Mouse (Mus musculus) embryonic facial prominence, embryonic 13.5 days (tissue): ENCODE data around the gene Gamt. TPM values are rescaled to one million over a fixed set of nuclear protein-coding genes. Genes with fewer than 3 reads are reported as not detected.

Experiments
- ATAC-seq: fragments of 200-750 bp; cut with Nextera tagmentation; 2 replicates; pipeline ENCODE4 v1.8.0; 2017; ENCODE audit warnings: low read depth; ENCODE audit not compliant: insufficient number of reproducible peaks, insufficient read depth, low FRiP score, low TSS enrichment
- H3K27ac ChIP-seq: fragments of 300-500 bp; sonication (generic); 2 replicates; pipeline ENCODE4 v1.5.1; 2015; ENCODE audit warnings: moderate library complexity, mild to moderate bottlenecking, inconsistent platforms
- H3K27me3 ChIP-seq: fragments of 300-500 bp; sonication (generic); 2 replicates; pipeline ENCODE4 v1.6.1; 2015; ENCODE audit warnings: mild to moderate bottlenecking, inconsistent platforms
- H3K36me3 ChIP-seq: fragments of 300-500 bp; sonication (generic); 2 replicates; pipeline ENCODE4 v1.6.1; 2015; ENCODE audit warnings: mild to moderate bottlenecking, inconsistent platforms
- H3K4me1 ChIP-seq: fragments of 300-500 bp; sonication (generic); 2 replicates; pipeline ENCODE4 v1.6.1; 2015; ENCODE audit warnings: inconsistent platforms
- H3K4me2 ChIP-seq: fragments of 300-500 bp; sonication (generic); 2 replicates; pipeline ENCODE4 v1.6.1; 2015; ENCODE audit warnings: moderate library complexity, mild to moderate bottlenecking, inconsistent platforms
- H3K4me3 ChIP-seq: fragments of 300-500 bp; sonication (generic); 2 replicates; pipeline ENCODE4 v1.5.1; 2015; ENCODE audit warnings: mild to moderate bottlenecking, inconsistent platforms
- H3K9ac ChIP-seq: fragments of 300-500 bp; sonication (generic); 2 replicates; pipeline ENCODE4 v1.6.1; 2015; ENCODE audit warnings: mild to moderate bottlenecking, inconsistent platforms
- H3K9me3 ChIP-seq: fragments of 300-500 bp; sonication (generic); 2 replicates; pipeline ENCODE4 v1.6.1; 2016; ENCODE audit warnings: inconsistent platforms
- WGBS: fragments of 180-500 bp; shearing (Covaris S2); methylation state at CpG from one replicate; pipeline ENCODE4 v1.1.7; 2015; ENCODE audit warnings: mixed read lengths; 5-methylcytosine and 5-hydroxymethylcytosine counted together
- polyA plus RNA-seq: library from polyadenylated mRNA; unstranded; fragments of >200 nt; fragmentation: Nextera tagmentation; extraction: Ambion mirVana; gene quantifications from 2 replicates; pipeline ENCODE4 v1.2.1, GENCODE M21; 2015

The Gamt gene
- polyA plus RNA-seq, 1 experiment from 2014 or later, result 27.2 TPM

DNA sequence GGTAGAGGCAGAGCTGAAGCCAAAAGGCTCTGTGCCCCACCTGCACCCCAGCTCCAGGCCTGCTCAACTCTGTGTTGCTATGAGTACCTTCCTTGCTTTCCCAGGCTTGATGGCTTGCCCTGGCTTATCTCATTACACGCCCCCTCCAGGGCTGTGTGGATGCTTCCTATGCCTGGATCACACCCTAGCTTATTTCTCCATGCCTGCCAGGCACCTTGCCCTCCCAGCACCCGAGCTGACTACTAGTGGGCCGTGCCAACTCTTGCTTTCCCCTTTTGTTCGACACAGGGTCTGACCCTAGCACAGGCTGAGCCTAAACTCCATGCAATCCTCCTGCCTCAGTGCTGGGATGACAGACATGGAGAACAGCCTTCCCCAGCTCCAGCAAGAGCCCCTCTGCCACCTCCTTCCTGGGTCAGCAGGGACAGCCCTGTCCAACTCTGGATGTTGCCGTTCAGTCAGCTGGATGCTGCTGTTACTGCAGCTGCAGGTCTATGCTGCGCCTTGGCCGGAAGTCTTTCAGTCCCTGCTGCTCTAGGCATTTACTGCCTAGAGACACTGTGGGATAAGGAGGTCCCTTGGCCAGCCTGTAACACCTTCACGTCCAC lies 36.8 kb upstream of the Gamt start:
- Histone ChIP-seq H3K36me3 (peaks cover 19% of the 10 kb centered on the region), H3K9me3 (no peaks in the 10 kb centered on the region), H3K27me3 (peaks cover 60% of the 10 kb centered on the region), H3K4me1 (peaks cover 49% of the 10 kb centered on the region), H3K27ac (no peak overlapping the region), H3K9ac (0 out of 2 replicates have a peak overlapping the region, but pooled peaks have one; percentile 2), H3K4me2 (no peak overlapping the region), H3K4me3 (no peak overlapping the region)
- no peak for ATAC-seq
- whole genome bisulfite sequencing, result 67% methylated on average over 8 of the region's 8 CpGs

DNA sequence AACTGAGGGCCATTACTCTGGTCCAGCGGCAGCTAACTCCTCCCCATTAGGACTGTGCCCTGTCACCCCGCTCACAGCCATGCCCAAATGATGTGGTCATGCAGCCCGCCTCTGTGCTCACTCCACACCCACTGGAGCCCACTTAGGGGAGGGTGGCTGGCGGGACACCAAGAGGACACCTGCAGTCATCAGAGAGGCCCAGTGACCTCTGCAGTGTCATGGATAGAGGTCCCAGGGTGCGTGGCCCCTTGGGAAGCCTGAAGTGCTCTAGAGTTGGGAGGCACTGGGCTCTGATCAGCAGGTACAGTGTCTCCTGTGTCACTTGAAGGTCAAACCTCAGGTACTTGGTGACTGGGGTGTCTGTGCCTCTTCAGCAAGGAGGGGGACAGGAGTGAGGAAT lies 36.0 kb upstream of the Gamt start:
- peaks cover 19% of the 10 kb centered on the region for H3K36me3 ChIP-seq
- WGBS, result 75% methylated on average over 5 of the region's 5 CpGs
- ATAC-seq, result no peak
- peak overlapping the region; percentile 76 for H3K9ac ChIP-seq
- no peak overlapping the region for H3K27ac ChIP-seq
- peaks cover 45% of the 10 kb centered on the region for H3K4me1 ChIP-seq
- peaks cover 52% of the 10 kb centered on the region for H3K27me3 ChIP-seq
- peak overlapping the region; percentile 79 for H3K4me2 ChIP-seq
- no peaks in the 10 kb centered on the region for H3K9me3 ChIP-seq
- peak overlapping the region; percentile 46; the same call in 1 of the 2 replicates for H3K4me3 ChIP-seq

DNA sequence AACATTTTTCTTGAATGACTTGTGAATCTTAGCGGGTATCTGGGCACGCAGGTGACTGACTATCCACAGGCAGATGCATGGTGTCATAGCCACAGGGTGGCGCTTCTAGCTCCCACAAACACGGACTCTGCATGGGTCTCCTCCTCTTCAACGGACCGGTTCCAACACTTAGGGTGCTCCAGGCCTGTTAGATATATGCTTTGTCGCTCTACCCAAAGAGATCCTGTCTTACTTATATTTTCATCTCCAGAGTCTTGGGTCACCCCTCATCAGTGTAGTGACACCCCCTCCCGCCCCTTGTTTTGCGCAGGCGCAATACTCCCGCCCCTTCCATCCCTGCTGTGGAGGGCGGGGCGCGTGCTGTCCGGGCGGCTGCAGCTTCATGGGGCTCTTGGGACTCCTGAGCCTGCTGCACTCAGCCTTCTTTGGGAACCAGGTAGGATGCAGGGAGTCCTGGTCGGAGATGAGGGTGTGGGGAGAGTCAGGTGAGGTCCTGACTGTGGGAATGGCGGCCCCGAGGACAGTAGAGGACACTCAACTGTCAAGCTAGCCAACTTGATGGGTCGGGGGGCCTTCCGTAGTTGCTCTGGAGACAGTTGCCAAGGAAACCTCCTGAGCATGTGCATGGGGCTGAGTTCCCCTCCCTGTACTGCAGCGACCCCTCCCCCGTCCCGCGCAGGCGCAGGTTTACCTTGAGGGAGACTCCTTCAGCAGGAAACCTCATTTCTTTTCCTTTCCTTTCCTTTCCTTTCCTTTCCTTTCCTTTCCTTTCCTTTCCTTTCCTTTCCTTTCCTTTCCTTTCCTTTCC lies 35.0 kb upstream of the Gamt start, which contains the start of gene Apc2:
Gene Apc2 (plus strand): TSS at position 360 of the 808 bp plus-strand sequence.
- H3K9me3 ChIP-seq, result no peaks in the 10 kb centered on the region
- peaks cover 19% of the 10 kb centered on the region for H3K36me3 ChIP-seq
- H3K4me1 ChIP-seq, result peaks cover 47% of the 10 kb centered on the region
- ATAC-seq, result no peak
- H3K9ac ChIP-seq, result peak within 1 kb of the TSS; percentile 99
- H3K27me3 ChIP-seq, result peaks cover 42% of the 10 kb centered on the region
- WGBS, result 1% methylated on average over 26 of the region's 26 CpGs
- H3K4me2 ChIP-seq, result peak within 1 kb of the TSS; percentile 79
- peak within 1 kb of the TSS; percentile 46 for H3K4me3 ChIP-seq
- peak within 1 kb of the TSS; percentile 77 for H3K27ac ChIP-seq

DNA sequence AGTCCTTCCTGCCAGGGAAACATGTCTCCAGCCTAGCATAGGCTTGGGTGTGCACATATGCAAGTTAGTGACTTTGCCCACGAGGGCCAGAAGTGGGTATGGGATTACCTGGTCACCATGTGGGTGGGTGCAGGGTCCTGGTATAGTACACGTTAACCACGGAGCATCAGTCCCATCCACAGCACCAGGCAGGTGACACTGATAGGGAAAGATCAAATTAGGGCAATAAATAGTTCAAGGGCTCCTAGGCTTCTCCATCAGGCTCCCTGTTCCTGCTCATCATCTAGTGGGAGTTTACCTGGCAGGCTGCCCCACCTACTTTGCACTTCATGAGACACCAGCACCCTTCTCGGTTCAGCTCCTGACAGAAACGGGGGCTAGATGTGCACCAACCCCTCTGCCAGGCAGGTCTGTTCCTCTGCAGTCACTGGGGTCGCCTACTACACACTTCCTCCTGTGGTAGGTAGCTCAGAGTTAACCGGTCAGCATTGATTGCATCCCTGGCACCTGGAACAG lies 34.0 kb upstream of the Gamt start:
- Histone ChIP-seq H3K36me3 (peaks cover 19% of the 10 kb centered on the region), H3K4me2 (peak overlapping the region; percentile 16), H3K9me3 (no peaks in the 10 kb centered on the region), H3K4me3 (no peak overlapping the region), H3K27me3 (peaks cover 32% of the 10 kb centered on the region), H3K27ac (peak overlapping the region; percentile 5; the same call in 1 of the 2 replicates), H3K4me1 (peaks cover 47% of the 10 kb centered on the region), H3K9ac (peak overlapping the region; percentile 99; the same call in 1 of the 2 replicates)
- ATAC-seq, result no peak
- WGBS, result 51% methylated on average over 7 of the region's 7 CpGs

DNA sequence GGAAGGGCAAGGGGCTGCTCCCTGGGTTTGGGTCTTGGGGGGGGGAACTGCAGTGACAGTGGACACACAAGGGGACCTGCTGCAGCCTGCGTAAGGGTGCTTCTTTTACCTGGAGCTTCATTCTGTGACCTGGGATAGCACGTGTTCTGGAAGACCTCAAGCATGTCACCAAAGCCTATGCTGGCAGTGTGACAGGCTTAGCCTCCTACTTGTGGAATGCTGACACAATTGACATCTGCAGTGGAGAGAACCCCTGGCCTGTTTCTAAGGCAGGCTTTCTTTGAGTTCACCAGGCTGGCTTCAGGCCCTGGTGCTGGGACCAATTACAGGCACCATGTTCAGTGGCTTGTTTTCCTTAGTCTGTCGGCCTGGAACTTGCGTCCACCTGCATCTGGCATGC lies 33.5 kb upstream of the Gamt start:
- Histone ChIP-seq H3K4me1 (peaks cover 44% of the 10 kb centered on the region), H3K36me3 (peaks cover 20% of the 10 kb centered on the region), H3K4me3 (peak overlapping the region; percentile 81; the same call in 1 of the 2 replicates), H3K4me2 (peak overlapping the region; percentile 92), H3K9me3 (no peaks in the 10 kb centered on the region), H3K27me3 (peaks cover 27% of the 10 kb centered on the region), H3K27ac (0 out of 2 replicates have a peak overlapping the region, but pooled peaks have one; percentile 5), H3K9ac (peak overlapping the region; percentile 99; the same call in 1 of the 2 replicates)
- ATAC-seq, result no peak
- WGBS, result 60% methylated on average over 4 of the region's 4 CpGs

DNA sequence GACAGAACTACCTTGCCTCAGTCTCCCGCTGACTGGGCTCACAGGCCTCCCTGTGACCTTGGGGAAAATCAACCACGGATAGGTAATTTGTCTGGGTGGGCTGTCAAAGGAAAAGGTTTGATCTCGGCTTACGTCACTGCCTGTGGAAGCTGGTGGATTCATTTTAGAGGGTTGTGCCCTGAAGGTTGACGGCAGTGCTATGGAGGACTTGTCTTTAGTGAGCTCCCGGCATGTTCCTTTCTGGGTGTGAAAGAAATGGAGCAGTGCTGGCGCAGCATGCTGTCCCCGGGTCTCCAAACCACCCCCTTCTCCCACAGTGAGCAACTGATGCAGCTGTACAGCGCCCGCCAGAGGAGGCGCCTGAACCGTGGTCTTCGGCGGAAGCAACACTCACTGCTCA lies 32.5 kb upstream of the Gamt start:
- peaks cover 38% of the 10 kb centered on the region for H3K4me1 ChIP-seq
- H3K27me3 ChIP-seq, result peaks cover 17% of the 10 kb centered on the region
- H3K27ac ChIP-seq, result peak overlapping the region; percentile 95; the same call in 1 of the 2 replicates
- no peaks in the 10 kb centered on the region for H3K9me3 ChIP-seq
- H3K4me2 ChIP-seq, result peak overlapping the region; percentile 92
- peak overlapping the region; percentile 81 for H3K4me3 ChIP-seq
- 25% methylated on average over 14 of the region's 14 CpGs for WGBS
- peaks cover 29% of the 10 kb centered on the region for H3K36me3 ChIP-seq
- no peak for ATAC-seq
- peak overlapping the region; percentile 99 for H3K9ac ChIP-seq

DNA sequence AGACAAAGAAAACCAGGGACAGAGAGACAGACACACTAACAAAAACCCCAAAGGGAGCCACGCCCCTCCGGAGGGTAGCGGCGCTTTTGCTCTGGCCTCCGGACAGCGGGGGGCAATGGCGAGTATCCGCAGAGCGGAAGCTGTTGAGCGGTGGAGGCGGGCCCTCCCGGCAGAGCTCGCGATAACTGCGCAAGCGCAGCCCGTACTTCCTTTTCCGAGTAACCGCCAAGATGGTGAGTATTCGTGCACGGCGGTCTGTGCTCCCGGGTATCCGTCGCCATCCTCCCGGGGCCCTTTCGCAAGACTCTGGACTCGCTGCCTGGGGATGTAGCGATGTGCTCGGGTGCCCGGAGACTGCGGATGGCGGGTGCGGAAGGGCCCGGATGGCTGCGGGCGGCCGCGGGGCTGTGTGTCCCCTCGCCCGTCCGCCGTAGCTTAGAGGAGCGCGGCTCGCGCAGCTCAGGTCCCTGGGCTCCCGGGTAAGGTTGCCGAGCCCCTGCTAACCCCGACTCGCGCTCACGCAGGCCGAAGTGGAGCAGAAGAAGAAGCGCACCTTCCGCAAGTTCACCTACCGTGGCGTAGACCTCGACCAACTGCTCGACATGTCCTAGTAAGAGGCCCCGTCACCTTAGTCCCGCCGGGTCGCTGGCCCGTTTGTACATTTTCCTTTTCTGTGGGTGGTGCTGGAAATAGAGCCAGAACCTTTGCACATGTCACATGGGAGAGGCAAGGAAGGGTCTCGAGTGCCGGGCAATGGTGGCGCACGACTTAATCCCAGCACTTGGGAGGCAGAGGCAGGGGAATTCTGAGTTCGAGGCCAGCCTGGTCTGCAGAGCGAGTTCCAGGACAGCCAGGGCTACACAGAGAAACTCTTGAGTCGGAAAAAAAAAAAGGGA lies 31.7 kb upstream of the Gamt start, which contains the start of gene Rps15:
Gene Rps15 (plus strand): TSS at position 203 of the 896 bp plus-strand sequence.
- Histone ChIP-seq H3K27ac (peak within 1 kb of the TSS; percentile 95), H3K9me3 (no peaks in the 10 kb centered on the region), H3K4me3 (peak within 1 kb of the TSS; percentile 81), H3K9ac (peak within 1 kb of the TSS; percentile 99), H3K27me3 (peaks cover 9% of the 10 kb centered on the region), H3K4me2 (peak within 1 kb of the TSS; percentile 92), H3K4me1 (peaks cover 38% of the 10 kb centered on the region), H3K36me3 (peaks cover 36% of the 10 kb centered on the region)
- WGBS, result under 1% methylated on average over 72 of the region's 72 CpGs
- ATAC-seq, result peak; percentile 81

DNA sequence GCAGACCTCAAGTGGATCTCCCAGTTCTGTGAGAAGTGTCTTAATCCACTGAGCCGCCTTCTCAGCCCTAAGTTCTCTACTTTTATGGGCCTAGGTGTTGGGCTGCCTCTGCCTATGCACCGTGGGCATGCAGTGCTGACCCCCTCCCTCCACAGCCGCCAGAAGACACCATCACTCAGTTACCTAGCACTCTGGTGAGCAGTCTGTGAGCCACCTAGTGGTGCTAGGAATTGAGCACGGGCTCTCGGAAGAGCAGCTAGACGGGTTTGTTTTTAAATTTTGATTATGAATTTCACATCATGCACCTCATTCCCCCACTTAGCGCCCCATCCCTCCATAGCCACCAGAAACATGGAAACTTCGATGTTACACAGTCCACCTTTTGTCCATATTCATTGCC lies 27.8 kb upstream of the Gamt start:
- Histone ChIP-seq H3K27ac (no peak overlapping the region), H3K9me3 (no peaks in the 10 kb centered on the region), H3K4me2 (no peak overlapping the region), H3K4me3 (no peak overlapping the region), H3K27me3 (no peaks in the 10 kb centered on the region), H3K9ac (no peak overlapping the region), H3K4me1 (peaks cover 11% of the 10 kb centered on the region), H3K36me3 (peaks cover 59% of the 10 kb centered on the region)
- WGBS, result 71% methylated on average over 8 of the region's 8 CpGs
- no peak for ATAC-seq

DNA sequence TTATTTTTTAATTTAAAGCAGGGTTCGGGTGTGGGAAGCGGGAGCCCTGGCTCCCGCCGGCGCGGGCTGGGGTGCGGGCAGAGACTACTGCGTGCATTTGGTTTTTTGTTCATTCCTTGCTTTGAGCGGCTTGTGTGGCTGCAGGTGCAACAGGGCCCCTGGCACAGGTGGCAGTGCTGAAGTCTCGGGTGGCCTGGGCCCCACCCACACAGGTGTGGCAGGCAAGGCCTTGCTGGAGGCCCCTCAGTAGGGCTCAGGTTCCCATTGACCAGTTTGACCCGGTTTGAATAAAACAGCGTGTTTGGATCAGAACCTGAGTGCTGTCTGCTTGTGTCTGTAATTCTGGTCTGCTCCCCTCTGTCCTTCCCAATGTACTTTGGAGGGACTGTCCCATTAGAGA lies 27.3 kb upstream of the Gamt start:
- WGBS, result 89% methylated on average over 12 of the region's 12 CpGs
- Histone ChIP-seq H3K4me3 (no peak overlapping the region), H3K27me3 (no peaks in the 10 kb centered on the region), H3K4me1 (peaks cover 5% of the 10 kb centered on the region), H3K9ac (no peak overlapping the region), H3K4me2 (no peak overlapping the region), H3K36me3 (peaks cover 60% of the 10 kb centered on the region), H3K9me3 (no peaks in the 10 kb centered on the region), H3K27ac (no peak overlapping the region)
- no peak for ATAC-seq

DNA sequence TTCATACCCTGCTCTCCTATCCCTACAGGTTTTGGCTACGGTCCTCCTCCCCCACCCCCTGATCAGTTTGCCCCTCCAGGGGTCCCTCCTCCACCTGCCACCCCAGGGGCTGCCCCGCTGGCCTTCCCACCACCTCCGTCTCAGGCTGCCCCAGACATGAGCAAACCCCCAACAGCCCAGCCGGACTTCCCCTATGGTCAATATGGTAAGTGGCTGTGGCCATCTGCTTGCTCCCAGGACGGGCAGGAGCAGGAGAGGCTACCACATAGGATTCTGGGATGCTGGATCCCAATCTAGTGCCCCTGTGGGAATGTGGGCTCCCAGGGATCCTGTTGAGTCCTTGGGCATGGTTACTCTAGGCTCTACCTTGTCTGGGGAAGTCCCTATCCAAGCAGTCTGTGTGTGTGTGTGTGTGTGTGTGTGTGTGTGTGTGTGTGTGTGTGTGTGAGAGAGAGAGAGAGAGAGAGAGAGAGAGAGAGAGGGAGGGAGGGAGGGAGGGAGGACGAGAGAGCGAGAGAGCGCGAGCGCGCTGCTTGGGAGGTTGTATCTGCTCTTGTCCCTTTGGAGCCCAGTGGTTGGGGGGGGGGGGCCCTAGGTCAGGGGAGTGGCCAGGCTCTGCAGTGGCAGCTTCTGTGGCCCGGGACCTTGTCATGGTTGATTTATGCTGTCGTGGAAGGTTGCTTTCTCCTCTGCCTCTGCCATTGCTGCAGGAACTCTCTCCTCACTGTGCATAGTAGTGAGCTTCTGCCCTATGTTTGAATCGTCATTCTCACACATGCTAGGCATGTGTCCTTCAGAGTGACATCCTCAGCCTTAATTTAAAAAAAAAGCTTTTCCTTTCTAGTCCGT lies 24.6 kb upstream of the Gamt start:
- Histone ChIP-seq H3K4me2 (no peak overlapping the region), H3K27me3 (no peaks in the 10 kb centered on the region), H3K36me3 (peaks cover 86% of the 10 kb centered on the region), H3K9ac (no peak overlapping the region), H3K4me1 (peaks cover 5% of the 10 kb centered on the region; the same call in 1 of the 2 replicates), H3K27ac (no peak overlapping the region), H3K9me3 (no peaks in the 10 kb centered on the region), H3K4me3 (no peak overlapping the region)
- no peak for ATAC-seq
- WGBS, result 85% methylated on average over 15 of the region's 15 CpGs
